Mouse (Mus musculus) heart, postnatal 14 days (tissue): ENCODE measurements around the gene Ssxb2. TPM values are rescaled to one million over a fixed set of nuclear protein-coding genes. Genes with fewer than 3 reads are reported as not detected.
"Not testable (repeated sequence)": the region's sequence is repeated elsewhere in the genome, so short reads cannot be mapped to it uniquely, and the experiment has no call there.

Source experiments
- DNase-seq, 2 experiments: peaks; one replicate each; pipeline ENCODE4 v3.0.0; 2021 to 2022
- intact Hi-C: fragments of 180-260 bp; cut with DNase I; formaldehyde crosslinking; loops from one replicate; pipeline ENCODE4 v1.15.1; 2025
- long read RNA-seq, 2 experiments: library from polyadenylated mRNA; stranded (forward); transcript quantifications; one replicate each; pipeline ENCODE4 v2.0.0; 2021
- total RNA-seq, 2 experiments: library from RNA; stranded (reverse); gene quantifications; 2 replicates each; pipeline ENCODE4 v1.2.3; 2021

Gene Ssxb2
- not detected for total RNA-seq
- long read RNA-seq, experiment 1: 0 reads
- long read RNA-seq, experiment 2: 0 reads

DNA sequence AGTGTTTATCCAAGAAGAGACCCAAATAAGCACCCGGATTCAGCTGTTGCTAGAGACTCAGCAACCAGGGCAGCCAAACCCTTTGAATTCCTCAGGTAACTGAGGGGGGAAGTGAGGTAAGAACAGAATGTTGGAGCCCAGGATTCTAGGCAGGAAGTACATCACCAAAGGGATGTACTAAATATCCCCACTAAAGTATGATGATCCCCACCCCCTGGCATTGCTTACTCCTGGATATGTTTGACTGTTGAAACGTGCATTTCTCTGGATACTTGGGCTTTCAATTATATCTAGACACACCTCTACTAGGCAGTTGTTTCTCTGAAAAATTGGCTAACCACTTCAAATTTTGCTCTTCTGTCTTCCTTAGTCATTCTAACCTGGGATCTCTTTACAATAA, at the start of gene Ssxb2:
TSS of gene Ssxb2 (minus strand) at position 101 of the 400 bp plus-strand sequence.
- intact Hi-C loops: not testable (repeated sequence)

DNA sequence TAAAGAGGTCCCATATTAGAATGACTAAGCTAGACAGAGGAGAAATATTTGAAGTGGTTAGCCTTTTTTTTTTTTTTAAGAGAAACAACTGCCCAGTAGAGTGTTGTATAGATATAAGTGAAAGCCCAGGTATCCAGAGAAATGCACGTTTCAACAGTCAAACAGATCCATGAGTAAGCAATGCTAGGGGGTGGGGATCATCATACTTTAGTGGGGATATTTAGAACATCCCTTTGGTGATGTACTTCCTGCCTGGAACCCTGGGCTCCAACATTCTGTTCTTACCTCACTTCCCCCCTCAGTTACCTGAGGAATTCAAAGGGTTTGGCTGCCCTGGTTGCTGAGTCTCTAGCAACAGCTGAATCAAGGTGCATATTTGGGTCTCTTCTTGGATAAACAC, 48.5 kb downstream of the Ssxb2 start, which contains the start of gene Ssxb1:
TSS of gene Ssxb1 (plus strand) at position 301 of the 400 bp plus-strand sequence.
- intact Hi-C loops, DNase-seq: not testable (repeated sequence)

More for the DNA sequence above, at the start of gene Ssxb2:
- DNase-seq: not testable (repeated sequence)

Other genes starting within 250 kb of the Ssxb2 start
- 10 to 100 TPM in 1 of 2 experiments, 1 to 10 TPM in 1; 9.8 to 12.7 TPM for gene Ftsj1, start 209.3 kb downstream of the Ssxb2 start, total RNA-seq
- 1 to 10 TPM in 1 of 2 experiments, under 1 TPM in 1; 0.78 to 1.6 TPM for gene Slc38a5, start 190.6 kb downstream of the Ssxb2 start, total RNA-seq
- not detected for gene Ssxb10, start 134.3 kb downstream of the Ssxb2 start, total RNA-seq
- not detected for gene Ssxb9, start 94.7 kb downstream of the Ssxb2 start, total RNA-seq
- gene Ssxb1, start 48.4 kb downstream of the Ssxb2 start, total RNA-seq: not detected
- not detected for gene Gm14459, start 63.2 kb upstream of the Ssxb2 start, total RNA-seq
- gene Ssxb6, start 86.5 kb upstream of the Ssxb2 start, total RNA-seq: not detected
- not detected for gene Ssxb3, start 130.1 kb upstream of the Ssxb2 start, total RNA-seq
- not detected for gene Ssxb8, start 229.1 kb upstream of the Ssxb2 start, total RNA-seq